Mouse (Mus musculus) kidney, embryonic 14.5 days (tissue): Measurements from ENCODE around the gene Gm45837. TPM values are rescaled to one million over a fixed set of nuclear protein-coding genes. Genes with fewer than 3 reads are reported as not detected.
"Not testable (repeated sequence)": the region's sequence is repeated elsewhere in the genome, so short reads cannot be mapped to it uniquely, and the experiment has no call there.

ENCODE experiments used
- ATAC-seq: fragments of 200-750 bp; cut with Nextera tagmentation; 2 replicates; pipeline ENCODE4 v1.8.0; 2017; ENCODE audit warnings: moderate number of reproducible peaks, mild to moderate bottlenecking, moderate TSS enrichment, moderate library complexity; ENCODE audit not compliant: low FRiP score, low TSS enrichment
- H3K27ac ChIP-seq: fragments of 300-500 bp; sonication (generic); 2 replicates; pipeline ENCODE4 v1.5.1; 2014; ENCODE audit warnings: low read depth, mild to moderate bottlenecking, low read length, moderate library complexity, mixed read lengths
- H3K27me3 ChIP-seq: fragments of 300-500 bp; sonication (generic); 2 replicates; pipeline ENCODE4 v1.6.1; 2014; ENCODE audit warnings: mild to moderate bottlenecking, low read length; ENCODE audit not compliant: control insufficient read depth, insufficient read depth
- H3K36me3 ChIP-seq: fragments of 300-500 bp; sonication (generic); 2 replicates; pipeline ENCODE4 v1.6.1; 2014; ENCODE audit warnings: low read length, mixed read lengths; ENCODE audit not compliant: control insufficient read depth, insufficient read depth
- H3K4me1 ChIP-seq: fragments of 300-500 bp; sonication (generic); 2 replicates; pipeline ENCODE4 v1.6.1; 2014; ENCODE audit warnings: low read length, mixed read lengths; ENCODE audit not compliant: control insufficient read depth, insufficient read depth
- H3K4me2 ChIP-seq: fragments of 300-500 bp; sonication (generic); replicated peaks from 2 replicates; pipeline ENCODE4 v1.6.1; 2014; ENCODE audit warnings: low read depth, mild to moderate bottlenecking, low read length
- H3K4me3 ChIP-seq: fragments of 300-500 bp; sonication (generic); 2 replicates; pipeline ENCODE4 v1.5.1; 2014; ENCODE audit warnings: mild to moderate bottlenecking, low read length
- H3K9ac ChIP-seq: fragments of 300-500 bp; sonication (generic); 2 replicates; pipeline ENCODE4 v1.6.1; 2014; ENCODE audit warnings: low read depth, mild to moderate bottlenecking, low read length, moderate library complexity
- H3K9me3 ChIP-seq: fragments of 300-500 bp; sonication (generic); 2 replicates; pipeline ENCODE4 v1.6.1; 2016; ENCODE audit warnings: low read length; ENCODE audit not compliant: control insufficient read depth
- WGBS: fragments of 180-500 bp; shearing (Covaris S2); extraction: QIAGEN DNeasy Blood & Tissue Kit; methylation state at CpG from one replicate; pipeline ENCODE4 v1.1.7; 2014; 5-methylcytosine and 5-hydroxymethylcytosine counted together
- polyA plus RNA-seq: library from polyadenylated mRNA; unstranded; fragments of >200 nt; fragmentation: Nextera tagmentation; extraction: Ambion mirVana; gene quantifications from 2 replicates; pipeline ENCODE4 v1.2.1, GENCODE M21; 2014

The Gm45837 gene
- polyA plus RNA-seq, 1 experiment from 2014 or later: 13.2 TPM

DNA sequence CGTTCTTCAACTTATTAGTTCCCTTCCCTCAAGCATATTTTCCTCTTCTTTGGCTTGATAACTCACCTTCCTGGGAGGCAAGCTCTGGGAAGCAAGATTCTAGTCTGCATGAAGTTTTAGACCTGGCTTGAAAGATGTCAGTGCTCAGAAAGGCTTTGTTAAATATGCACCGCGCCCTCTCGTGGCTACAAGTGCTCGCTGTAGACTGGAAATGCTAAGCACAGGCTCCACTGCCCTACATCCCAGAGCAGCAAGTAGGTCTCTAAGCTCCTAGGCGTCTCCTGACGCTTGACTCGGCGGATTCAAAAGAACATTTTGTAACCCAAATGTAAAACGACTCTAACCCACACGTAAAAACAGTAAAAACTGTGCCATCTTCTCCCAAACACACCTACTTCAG, 130.4 kb downstream of the Gm45837 start:
- H3K9me3 ChIP-seq: no peaks in the 10 kb centered on the region
- peak; percentile 81; the same call in 1 of the 2 replicates for ATAC-seq
- WGBS: 1% methylated on average over 11 of the region's 11 CpGs
- H3K36me3 ChIP-seq: no peaks in the 10 kb centered on the region
- peak overlapping the region; percentile 24; the same call in 1 of the 2 replicates for H3K9ac ChIP-seq
- H3K4me1 ChIP-seq: peaks cover 5% of the 10 kb centered on the region; the same call in 1 of the 2 replicates
- H3K27ac ChIP-seq: no peak overlapping the region
- no peak overlapping the region for H3K4me3 ChIP-seq
- no peaks in the 10 kb centered on the region for H3K27me3 ChIP-seq
- peak overlapping the region; percentile 33; the same call in 1 of the 2 replicates for H3K4me2 ChIP-seq

DNA sequence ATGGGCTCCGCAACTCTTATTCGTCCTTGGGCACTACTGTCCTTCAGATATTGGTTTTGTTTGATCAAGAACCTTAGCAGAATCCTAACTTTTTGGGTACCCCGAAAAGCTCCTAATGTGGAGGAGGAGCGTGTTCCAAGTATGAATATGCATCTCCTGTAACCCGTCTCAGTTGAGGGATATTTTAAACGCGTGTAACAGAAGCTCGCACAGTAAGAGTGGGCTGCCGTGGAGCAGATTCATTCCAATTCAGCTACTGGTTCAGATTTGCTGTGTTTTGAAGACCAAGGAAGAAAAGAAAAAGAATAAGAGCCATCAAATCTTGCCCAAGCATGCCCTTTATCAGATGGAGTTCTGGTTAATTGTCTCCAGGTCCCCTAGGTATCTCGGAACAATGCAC, 131.0 kb downstream of the Gm45837 start:
- H3K4me3 ChIP-seq: no peak overlapping the region
- ATAC-seq: no peak

DNA sequence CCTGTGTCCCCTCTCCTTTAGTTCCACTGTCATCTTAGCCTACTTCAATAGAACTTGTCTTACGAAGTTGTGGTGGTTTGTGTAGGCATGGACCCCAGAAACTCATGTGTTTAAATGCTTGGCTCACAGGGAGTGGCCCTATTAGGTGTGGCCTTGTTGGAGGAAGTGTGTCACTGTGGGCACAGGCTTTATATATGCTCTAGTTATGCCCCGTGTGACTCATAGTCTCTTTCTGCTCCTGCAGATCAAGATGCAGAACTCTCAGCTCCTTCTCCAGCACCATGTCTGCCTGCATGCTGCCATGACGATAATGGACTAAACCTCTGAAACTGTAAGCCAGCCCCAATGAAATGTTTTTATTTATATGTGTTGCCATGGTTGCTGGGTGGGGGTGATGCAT, 137.0 kb downstream of the Gm45837 start:
- ATAC-seq: no peak
- Histone ChIP-seq H3K4me3 (no peak overlapping the region), H3K36me3 (no peaks in the 10 kb centered on the region), H3K9ac (no peak overlapping the region), H3K27ac (no peak overlapping the region), H3K4me2 (no peak overlapping the region), H3K4me1 (no peaks in the 10 kb centered on the region), H3K27me3 (no peaks in the 10 kb centered on the region), H3K9me3 (no peaks in the 10 kb centered on the region)
- 76% methylated on average over 3 of the region's 3 CpGs for WGBS

More for the DNA sequence above, 131.0 kb downstream of the Gm45837 start:
- peaks cover 5% of the 10 kb centered on the region; the same call in 1 of the 2 replicates for H3K4me1 ChIP-seq
- H3K27me3 ChIP-seq: no peaks in the 10 kb centered on the region
- H3K9me3 ChIP-seq: no peaks in the 10 kb centered on the region
- WGBS: 66% methylated on average over 10 of the region's 10 CpGs
- H3K36me3 ChIP-seq: no peaks in the 10 kb centered on the region
- no peak overlapping the region for H3K27ac ChIP-seq
- H3K4me2 ChIP-seq: peak overlapping the region; percentile 33; the same call in 1 of the 2 replicates
- H3K9ac ChIP-seq: peak overlapping the region; percentile 24

DNA sequence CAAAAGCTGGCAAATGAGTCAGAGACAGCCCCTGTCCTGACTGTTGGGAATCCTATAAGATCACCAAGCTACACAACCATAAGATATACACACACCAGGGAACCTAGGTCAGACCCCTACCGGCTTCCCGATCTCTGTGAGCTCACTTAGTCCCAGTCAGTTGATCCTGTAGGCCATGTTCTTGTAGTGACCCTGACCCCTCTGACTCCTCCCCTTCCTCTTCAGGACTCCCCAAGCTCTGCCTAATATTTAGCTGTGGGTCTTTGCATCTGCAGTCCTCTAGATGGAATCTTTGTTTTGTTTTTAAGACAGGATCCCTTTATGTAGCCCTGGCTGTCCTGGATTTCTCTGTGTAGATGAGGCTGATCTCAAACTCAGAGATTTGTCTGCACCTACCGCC, 138.6 kb downstream of the Gm45837 start:
- Histone ChIP-seq H3K4me2 (no peak overlapping the region), H3K27me3 (no peaks in the 10 kb centered on the region), H3K9ac (no peak overlapping the region), H3K9me3 (no peaks in the 10 kb centered on the region), H3K4me3 (no peak overlapping the region), H3K4me1 (no peaks in the 10 kb centered on the region), H3K36me3 (no peaks in the 10 kb centered on the region), H3K27ac (no peak overlapping the region)
- ATAC-seq: no peak
- WGBS: 80% methylated on average over 3 of the region's 3 CpGs

DNA sequence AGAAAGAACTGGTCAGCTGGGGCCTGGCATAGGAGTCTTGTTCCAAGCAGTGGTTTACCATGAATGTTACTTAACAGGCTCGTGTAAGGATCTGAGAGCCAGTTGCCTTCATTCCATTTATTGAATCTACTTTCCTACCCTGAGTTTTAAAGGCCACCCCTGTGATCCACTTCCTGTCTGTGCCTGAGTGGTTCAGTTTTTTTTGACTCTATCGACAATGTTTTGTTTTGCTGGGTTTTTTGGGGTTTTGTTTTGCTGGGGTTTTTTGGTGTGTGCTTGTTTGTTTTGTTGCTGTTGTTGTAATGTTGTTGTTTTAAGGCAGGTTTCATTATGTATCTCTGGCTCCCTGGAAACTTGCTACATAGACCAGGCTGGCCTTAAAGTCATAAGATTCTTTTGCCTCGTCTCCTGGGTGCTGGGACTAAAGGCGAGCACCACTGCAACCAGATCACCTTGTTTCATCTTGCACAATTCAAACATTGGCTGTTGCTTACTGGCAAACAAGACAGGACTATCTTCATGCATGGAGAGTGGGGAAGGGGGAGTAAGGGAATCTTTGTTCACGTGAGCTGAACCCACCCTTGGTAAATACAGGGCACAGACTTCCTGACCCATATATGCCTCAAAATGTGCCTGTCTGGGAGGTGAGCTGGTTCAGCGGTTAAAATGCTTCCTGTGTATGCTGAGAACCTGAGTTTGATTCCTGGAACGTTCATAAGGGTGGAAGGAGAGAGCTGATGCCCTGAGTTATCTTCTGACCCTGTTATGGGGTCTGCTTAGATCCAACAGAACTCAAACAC, 140.2 kb downstream of the Gm45837 start:
- ATAC-seq: no peak
- WGBS: 70% methylated on average over 7 of the region's 7 CpGs
- no peaks in the 10 kb centered on the region for H3K4me1 ChIP-seq
- no peaks in the 10 kb centered on the region for H3K36me3 ChIP-seq
- no peak overlapping the region for H3K27ac ChIP-seq
- H3K9ac ChIP-seq: no peak overlapping the region
- no peak overlapping the region for H3K4me3 ChIP-seq
- H3K27me3 ChIP-seq: no peaks in the 10 kb centered on the region
- no peaks in the 10 kb centered on the region for H3K9me3 ChIP-seq
- no peak overlapping the region for H3K4me2 ChIP-seq

DNA sequence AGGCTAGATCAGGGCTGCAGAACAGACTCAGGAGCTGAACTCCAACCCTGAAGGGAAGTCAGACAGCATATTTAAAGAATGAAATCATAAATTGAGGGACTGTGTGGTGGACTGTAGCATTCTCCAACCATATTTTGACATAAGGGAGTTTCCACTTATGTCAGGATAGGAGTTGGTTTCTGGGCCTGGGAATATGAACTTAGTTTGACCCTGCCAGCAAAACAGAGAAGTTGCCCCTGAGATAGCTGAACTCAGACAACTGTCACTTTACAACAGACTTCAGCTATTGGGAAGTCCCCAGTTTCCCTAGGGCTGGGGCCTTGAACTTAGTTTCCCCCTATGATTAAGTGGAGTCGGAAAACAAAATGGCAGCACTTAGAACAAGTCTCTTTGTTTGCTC, 140.8 kb downstream of the Gm45837 start:
- Histone ChIP-seq H3K36me3 (no peaks in the 10 kb centered on the region), H3K27ac (no peak overlapping the region), H3K4me3 (no peak overlapping the region), H3K9ac (no peak overlapping the region), H3K4me1 (no peaks in the 10 kb centered on the region), H3K9me3 (no peaks in the 10 kb centered on the region), H3K27me3 (no peaks in the 10 kb centered on the region), H3K4me2 (no peak overlapping the region)
- no peak for ATAC-seq
- 86% methylated on average over 1 of the region's 1 CpGs for WGBS

DNA sequence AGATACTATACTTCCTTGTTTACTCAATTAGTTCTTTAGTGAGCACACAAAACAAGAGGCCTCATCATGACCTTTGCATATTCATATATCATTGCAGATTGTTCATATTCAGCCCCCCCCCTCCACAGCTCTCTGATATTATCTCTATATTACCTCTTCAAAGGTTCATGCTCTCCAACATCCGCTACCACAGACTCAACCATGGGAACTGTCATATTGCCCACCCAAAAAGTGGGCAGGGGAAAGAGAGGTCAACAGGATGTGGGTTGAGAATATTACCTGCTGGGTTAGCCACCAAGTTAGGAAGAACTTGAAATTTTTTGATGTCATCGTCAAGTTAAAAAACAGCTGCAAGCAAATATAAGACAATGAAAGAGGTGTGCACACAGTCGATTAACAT, 144.8 kb downstream of the Gm45837 start:
- not testable (repeated sequence) for H3K4me1 ChIP-seq, H3K36me3 ChIP-seq, H3K4me2 ChIP-seq, ATAC-seq, H3K9me3 ChIP-seq, H3K4me3 ChIP-seq, H3K27ac ChIP-seq, H3K9ac ChIP-seq, H3K27me3 ChIP-seq
- WGBS: 88% methylated on average over 3 of the region's 3 CpGs

DNA sequence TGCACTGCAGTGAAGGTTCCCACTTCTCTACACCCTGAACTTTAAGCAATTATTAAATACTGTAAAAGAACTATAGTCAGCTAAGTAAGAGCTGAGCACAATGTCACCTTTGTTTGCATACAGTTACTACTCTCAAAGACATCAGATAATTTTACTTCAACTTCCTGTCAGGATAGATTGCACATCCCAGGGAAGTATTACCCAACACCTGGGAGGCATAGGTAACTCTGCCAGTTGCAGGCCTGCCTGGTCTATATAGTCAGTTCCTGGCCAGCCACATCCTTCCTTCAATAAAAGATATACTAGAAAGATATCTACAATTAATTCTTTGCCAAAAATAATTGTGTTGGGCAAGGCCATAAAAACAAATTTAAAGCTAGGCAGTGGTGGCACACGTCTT, 146.7 kb downstream of the Gm45837 start:
- no peak overlapping the region for H3K4me3 ChIP-seq
- ATAC-seq: no peak
- H3K9me3 ChIP-seq: no peaks in the 10 kb centered on the region
- H3K36me3 ChIP-seq: no peaks in the 10 kb centered on the region
- no peaks in the 10 kb centered on the region for H3K4me1 ChIP-seq
- H3K27ac ChIP-seq: no peak overlapping the region
- no peaks in the 10 kb centered on the region for H3K27me3 ChIP-seq
- WGBS: 61% methylated on average over 1 of the region's 1 CpGs
- H3K9ac ChIP-seq: no peak overlapping the region
- H3K4me2 ChIP-seq: no peak overlapping the region

DNA sequence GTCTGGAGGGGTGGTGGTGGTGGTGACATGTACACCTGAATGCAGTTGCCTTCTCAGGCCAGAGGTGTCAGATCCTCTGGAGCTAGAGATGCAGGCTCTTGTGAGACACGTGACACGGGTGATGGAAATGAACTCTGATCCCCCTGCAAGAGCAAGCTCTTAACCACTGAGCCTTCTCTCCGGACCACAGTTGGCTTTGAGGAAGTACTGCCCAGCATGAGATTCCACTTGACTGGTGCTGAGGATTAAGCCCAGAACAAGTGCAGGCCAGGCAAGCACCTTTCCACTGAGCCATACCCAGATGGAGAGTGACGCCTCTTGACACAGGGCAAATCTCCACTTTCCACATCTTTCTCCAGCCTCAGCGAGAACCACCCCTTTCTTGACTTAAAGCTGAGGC, 148.7 kb downstream of the Gm45837 start:
- H3K4me3 ChIP-seq, ATAC-seq: not testable (repeated sequence)
- WGBS: 80% methylated on average over 5 of the region's 5 CpGs

More for the DNA sequence above, 148.7 kb downstream of the Gm45837 start:
- H3K4me1 ChIP-seq, H3K27me3 ChIP-seq, H3K27ac ChIP-seq, H3K4me2 ChIP-seq, H3K36me3 ChIP-seq, H3K9me3 ChIP-seq, H3K9ac ChIP-seq: not testable (repeated sequence)
